Mouse (Mus musculus): ENCODE results near the gene Myh14.

DNA sequence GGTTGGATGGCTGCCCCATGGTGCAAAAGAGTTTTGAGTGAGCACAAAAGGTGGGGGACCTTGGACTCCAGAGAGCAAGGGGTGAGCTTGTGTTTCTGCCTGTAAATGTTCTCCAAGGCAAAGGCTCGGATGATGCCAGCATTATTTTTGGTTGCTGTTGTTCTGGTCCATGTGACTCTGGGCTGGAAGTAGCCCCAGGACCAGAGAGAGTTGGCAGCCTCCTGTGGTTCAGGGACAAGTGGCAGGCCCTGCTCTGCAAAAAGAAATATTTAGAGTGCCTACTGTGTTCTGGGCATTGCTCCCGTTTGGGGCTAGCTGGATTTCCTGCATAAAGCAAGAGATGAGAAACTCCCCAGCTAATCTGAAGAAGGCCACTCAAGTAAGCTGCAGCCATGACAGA is 6.0 kb upstream of the Myh14 start:
- TF ChIP-seq CTCF (IDR thresholded peaks at IDR 0.05; ENCODE audit: insufficient read depth, low read depth, low read length): no peak
- TF ChIP-seq POLR2A (IDR thresholded peaks at IDR 0.05; ENCODE audit: insufficient read depth, low read depth, low read length): no peak

All from olfactory bulb, adult 2 months (tissue).